Mouse (Mus musculus): ENCODE measurements around the gene Bcl11b. TPM values are rescaled to one million over a fixed set of nuclear protein-coding genes. Genes with fewer than 3 reads are reported as not detected.
A peak's percentile ranks its signal among the peaks of the same experiment; 100 is the strongest.

Bcl11b gene
- polyA plus RNA-seq, 1 experiment, result 0.60 TPM

GRCm38 (mm10) chr12:108001652-108002340 lies 1.6 kb downstream of the Bcl11b start:
- Histone ChIP-seq H3K27ac (ENCODE audit: control insufficient read depth, insufficient read depth, low read depth, low read length, poor library complexity) (no peak overlapping the region), H3K4me3 (replicated peaks; ENCODE audit: control insufficient read depth, low read depth, low read length) (no peak overlapping the region), H3K4me1 (ENCODE audit: control insufficient read depth, insufficient read depth, low read length) (no peaks in the 10 kb centered on the region)
- 4% methylated on average over 37 of the region's 37 CpGs for WGBS
- TF ChIP-seq CTCF (IDR thresholded peaks at IDR 0.05; ENCODE audit: control insufficient read depth, insufficient read depth, low read length), result no peak

- no peak for TF ChIP-seq CTCF (IDR thresholded peaks at IDR 0.05; ENCODE audit: control insufficient read depth, insufficient read depth, low read length)
- TF ChIP-seq POLR2A (IDR thresholded peaks at IDR 0.05; ENCODE audit: borderline replicate concordance, control insufficient read depth, low read depth, low read length), result no peak
- WGBS, result 15% methylated on average over 2 of the region's 2 CpGs
- Histone ChIP-seq H3K27ac (ENCODE audit: control insufficient read depth, insufficient read depth, low read depth, low read length, poor library complexity) (no peak overlapping the region), H3K4me3 (replicated peaks; ENCODE audit: control insufficient read depth, low read depth, low read length) (no peak overlapping the region), H3K4me1 (ENCODE audit: control insufficient read depth, insufficient read depth, low read length) (no peaks in the 10 kb centered on the region)
Measured at GRCm38 (mm10) chr12:108000715-108001080, 2.7 kb downstream of the Bcl11b start.

DNA sequence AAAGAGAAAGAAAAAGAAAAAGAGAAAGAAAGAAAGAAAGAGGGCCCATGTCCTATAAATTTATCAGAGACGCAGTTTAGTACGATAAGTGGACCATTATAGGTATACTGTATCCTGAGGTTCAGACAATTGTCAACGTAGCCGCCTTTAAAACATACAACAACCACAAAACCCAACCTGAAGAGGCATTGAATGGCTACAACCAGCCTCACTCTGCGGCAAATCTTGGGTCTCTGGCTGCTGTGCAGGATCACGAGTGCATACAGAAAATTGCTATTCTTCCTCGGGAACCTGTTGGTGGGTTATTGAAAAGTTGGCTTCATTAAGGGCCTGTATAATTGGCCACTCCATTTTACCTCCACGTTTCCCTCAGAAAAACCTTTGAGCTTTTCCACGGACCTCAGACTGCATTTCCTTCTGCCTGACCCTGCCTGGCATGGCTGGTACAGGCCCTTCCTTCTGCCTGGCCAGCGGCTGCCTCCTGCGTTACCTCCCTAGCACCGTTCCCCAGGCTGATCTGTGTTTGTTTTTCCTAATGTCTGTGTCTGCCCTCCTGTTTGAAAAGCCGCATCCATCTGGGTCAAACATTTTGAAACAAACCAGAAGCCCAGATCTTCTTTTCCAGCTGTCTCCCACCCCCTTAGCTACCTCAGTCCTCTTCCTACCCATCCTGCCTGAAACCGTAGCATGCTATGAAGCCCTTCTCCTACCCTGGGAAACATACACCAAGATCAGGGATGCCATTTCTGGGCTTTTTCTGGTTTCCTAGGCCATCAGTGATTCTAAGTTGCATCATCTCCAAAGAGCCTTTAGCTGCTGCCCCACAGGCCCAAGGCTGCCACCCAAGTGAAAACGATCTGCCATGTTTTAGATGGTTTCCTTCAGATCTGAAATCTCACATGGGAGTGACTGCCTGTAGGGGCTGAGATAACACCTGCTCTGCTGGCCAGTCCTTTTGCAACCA lies 3.4 kb downstream of the Bcl11b start:
- WGBS, result 58% methylated on average over 15 of the region's 15 CpGs
- no peaks in the 10 kb centered on the region for H3K4me1 ChIP-seq (ENCODE audit: control insufficient read depth, insufficient read depth, low read length)
- TF ChIP-seq CTCF (IDR thresholded peaks at IDR 0.05; ENCODE audit: control insufficient read depth, insufficient read depth, low read length), result no peak
- TF ChIP-seq POLR2A (IDR thresholded peaks at IDR 0.05; ENCODE audit: borderline replicate concordance, control insufficient read depth, low read depth, low read length), result no peak
- H3K4me3 ChIP-seq (replicated peaks; ENCODE audit: control insufficient read depth, low read depth, low read length), result no peak overlapping the region
- no peak overlapping the region for H3K27ac ChIP-seq (ENCODE audit: control insufficient read depth, insufficient read depth, low read depth, low read length, poor library complexity)

GRCm38 (mm10) chr12:107998746-107999145 lies 4.7 kb downstream of the Bcl11b start:
- WGBS, result 3% methylated on average over 20 of the region's 20 CpGs
- no peaks in the 10 kb centered on the region; the same call in 1 of the 2 replicates for H3K4me1 ChIP-seq (ENCODE audit: control insufficient read depth, insufficient read depth, low read length)
- H3K27ac ChIP-seq (ENCODE audit: control insufficient read depth, insufficient read depth, low read depth, low read length, poor library complexity), result no peak overlapping the region
- TF ChIP-seq POLR2A (IDR thresholded peaks at IDR 0.05; ENCODE audit: borderline replicate concordance, control insufficient read depth, low read depth, low read length), result no peak
- TF ChIP-seq CTCF (IDR thresholded peaks at IDR 0.05; ENCODE audit: control insufficient read depth, insufficient read depth, low read length), result peak; percentile 77
- no peak overlapping the region for H3K4me3 ChIP-seq (replicated peaks; ENCODE audit: control insufficient read depth, low read depth, low read length)

DNA sequence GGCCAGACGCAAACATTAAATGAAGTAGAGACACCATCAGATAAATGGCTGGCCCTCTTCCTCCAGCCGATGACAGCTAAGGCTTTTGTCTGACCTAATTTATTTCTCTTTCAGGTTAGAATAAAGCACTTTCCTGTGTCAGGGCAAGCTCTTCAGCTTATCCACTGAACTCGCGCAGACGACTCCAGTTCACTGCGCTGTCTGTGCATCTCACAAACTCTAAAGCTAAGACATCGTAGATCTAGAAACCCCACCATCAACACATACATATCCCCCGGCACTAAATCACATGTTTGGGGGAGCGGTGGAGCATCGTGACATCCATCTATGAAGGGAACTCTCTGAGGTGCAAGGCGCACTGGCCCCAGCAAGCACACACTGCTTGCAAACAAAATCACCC lies 5.5 kb downstream of the Bcl11b start:
- Histone ChIP-seq H3K4me1 (ENCODE audit: control insufficient read depth, insufficient read depth, low read length) (no peaks in the 10 kb centered on the region; the same call in 1 of the 2 replicates), H3K4me3 (replicated peaks; ENCODE audit: control insufficient read depth, low read depth, low read length) (no peak overlapping the region), H3K27ac (ENCODE audit: control insufficient read depth, insufficient read depth, low read depth, low read length, poor library complexity) (no peak overlapping the region)
- TF ChIP-seq POLR2A (IDR thresholded peaks at IDR 0.05; ENCODE audit: borderline replicate concordance, control insufficient read depth, low read depth, low read length), result no peak
- no peak for TF ChIP-seq CTCF (IDR thresholded peaks at IDR 0.05; ENCODE audit: control insufficient read depth, insufficient read depth, low read length)
- WGBS, result 67% methylated on average over 11 of the region's 11 CpGs

DNA sequence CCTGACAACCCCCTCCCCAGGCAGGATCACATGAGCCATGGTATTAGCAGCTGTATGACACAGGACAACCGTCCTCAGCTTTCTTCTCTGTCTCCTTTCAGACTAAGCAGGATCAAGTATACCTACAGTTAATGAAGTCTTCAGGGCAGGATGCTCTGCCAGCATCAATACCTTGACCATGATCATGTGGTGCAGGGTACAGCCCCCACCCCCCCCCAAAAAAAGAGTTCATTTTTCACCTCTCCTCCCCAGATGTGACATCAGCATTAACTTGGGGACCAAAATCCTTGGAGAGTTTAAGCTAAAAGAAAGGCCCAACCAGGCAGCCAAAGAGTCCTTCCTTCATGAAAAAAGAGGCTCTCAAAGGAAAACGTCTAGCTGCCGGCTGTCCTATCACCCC lies 6.2 kb downstream of the Bcl11b start:
- Histone ChIP-seq H3K27ac (ENCODE audit: control insufficient read depth, insufficient read depth, low read depth, low read length, poor library complexity) (no peak overlapping the region), H3K4me1 (ENCODE audit: control insufficient read depth, insufficient read depth, low read length) (no peaks in the 10 kb centered on the region; the same call in 1 of the 2 replicates), H3K4me3 (replicated peaks; ENCODE audit: control insufficient read depth, low read depth, low read length) (no peak overlapping the region)
- 31% methylated on average over 3 of the region's 3 CpGs for WGBS
- TF ChIP-seq CTCF (IDR thresholded peaks at IDR 0.05; ENCODE audit: control insufficient read depth, insufficient read depth, low read length) (no peak), POLR2A (IDR thresholded peaks at IDR 0.05; ENCODE audit: borderline replicate concordance, control insufficient read depth, low read depth, low read length) (no peak)

DNA sequence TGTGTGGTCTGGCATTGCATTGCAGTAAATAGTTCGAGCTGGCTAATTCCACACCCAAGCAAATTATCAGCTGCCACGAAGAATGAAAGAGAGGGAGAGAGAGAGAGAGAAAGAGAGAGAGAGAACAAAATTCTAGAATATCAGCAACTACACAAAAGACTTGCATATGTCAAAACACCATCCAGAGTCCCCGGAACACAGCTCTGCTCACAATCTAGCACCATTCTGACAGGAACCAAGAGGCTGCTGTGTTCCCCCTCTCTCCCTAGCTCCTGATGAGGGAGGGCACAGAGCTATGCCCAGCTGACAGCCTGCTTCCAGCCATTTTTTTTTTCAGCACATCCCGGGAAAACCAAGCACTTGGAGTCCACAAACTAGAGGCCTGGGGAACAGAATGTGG lies 6.6 kb downstream of the Bcl11b start:
- Histone ChIP-seq H3K27ac (ENCODE audit: control insufficient read depth, insufficient read depth, low read depth, low read length, poor library complexity) (no peak overlapping the region), H3K4me3 (replicated peaks; ENCODE audit: control insufficient read depth, low read depth, low read length) (no peak overlapping the region), H3K4me1 (ENCODE audit: control insufficient read depth, insufficient read depth, low read length) (no peaks in the 10 kb centered on the region; the same call in 1 of the 2 replicates)
- 42% methylated on average over 4 of the region's 4 CpGs for WGBS
- TF ChIP-seq CTCF (IDR thresholded peaks at IDR 0.05; ENCODE audit: control insufficient read depth, insufficient read depth, low read length) (no peak), POLR2A (IDR thresholded peaks at IDR 0.05; ENCODE audit: borderline replicate concordance, control insufficient read depth, low read depth, low read length) (no peak)

GRCm38 (mm10) chr12:107996216-107996615 lies 7.2 kb downstream of the Bcl11b start:
- Histone ChIP-seq H3K4me3 (replicated peaks; ENCODE audit: control insufficient read depth, low read depth, low read length) (no peak overlapping the region), H3K27ac (ENCODE audit: control insufficient read depth, insufficient read depth, low read depth, low read length, poor library complexity) (no peak overlapping the region)
- WGBS, result 69% methylated on average over 6 of the region's 6 CpGs

More at GRCm38 (mm10) chr12:107996216-107996615, 7.2 kb downstream of the Bcl11b start:
- TF ChIP-seq CTCF (IDR thresholded peaks at IDR 0.05; ENCODE audit: control insufficient read depth, insufficient read depth, low read length) (no peak), POLR2A (IDR thresholded peaks at IDR 0.05; ENCODE audit: borderline replicate concordance, control insufficient read depth, low read depth, low read length) (no peak)
- H3K4me1 ChIP-seq (ENCODE audit: control insufficient read depth, insufficient read depth, low read length), result no peaks in the 10 kb centered on the region; the same call in 1 of the 2 replicates
